Mouse (Mus musculus): ENCODE results near the gene Mto1. TPM values are rescaled to one million over a fixed set of nuclear protein-coding genes. Genes with fewer than 3 reads are reported as not detected.
"Not testable (repeated sequence)": the region's sequence is repeated elsewhere in the genome, so short reads cannot be mapped to it uniquely, and the experiment has no call there.

The Mto1 gene
- total and polyA plus RNA-seq, 2 experiments from 2014 or later, result 20.9 to 25.7 TPM

DNA sequence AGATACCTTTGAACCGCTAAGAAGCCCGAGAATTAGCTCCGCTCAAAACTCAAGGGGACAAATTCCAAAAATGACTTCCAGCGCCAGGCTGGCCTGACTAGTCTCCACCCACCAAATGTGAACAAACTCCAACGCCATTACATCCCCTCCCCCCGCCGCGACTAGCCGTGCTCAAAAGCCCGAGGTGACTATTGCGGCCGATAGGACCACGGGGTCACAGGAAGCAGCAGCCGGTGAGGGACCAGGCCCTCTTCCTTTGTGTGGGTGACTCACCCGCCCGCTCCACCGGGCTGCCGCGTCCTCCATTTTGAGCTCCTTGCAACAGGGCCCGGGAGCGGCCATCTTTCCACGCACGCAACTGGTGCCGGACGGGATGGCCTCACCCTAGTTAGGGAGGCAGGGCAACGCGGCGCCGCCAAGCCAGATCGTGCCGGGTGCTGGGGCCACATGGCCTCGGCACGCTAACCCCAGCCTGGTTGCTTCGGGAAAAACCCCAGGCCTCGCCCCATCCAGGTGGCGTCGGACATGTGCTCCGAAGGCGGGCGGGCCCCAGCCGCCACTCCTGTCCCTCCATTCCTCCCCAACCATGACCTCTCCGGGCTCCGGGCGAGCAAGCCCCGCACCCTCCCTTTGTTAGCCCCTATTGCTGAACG is 32.8 kb downstream of the Mto1 start:
- H3K27me3 ChIP-seq (ENCODE audit: insufficient read depth, low read length), result no peaks in the 10 kb centered on the region
- WGBS, result under 1% methylated on average over 46 of the region's 46 CpGs
- ATAC-seq (peak; percentile 34), DNase-seq (ENCODE audit: low spot score) (peak; percentile 85)
- peak overlapping the region; percentile 100 for H3K9ac ChIP-seq (replicated peaks; ENCODE audit: low read length)
- H3K4me1 ChIP-seq (ENCODE audit: insufficient read depth, low read length), result peaks cover 5% of the 10 kb centered on the region; the same call in 1 of the 2 replicates
- peak overlapping the region; percentile 98 for H3K4me3 ChIP-seq (ENCODE audit: low read length)
- no peak for TF ChIP-seq CTCF (IDR thresholded peaks at IDR 0.05; ENCODE audit: low read depth)
- H3K4me2 ChIP-seq (ENCODE audit: low read depth, low read length), result peak overlapping the region; percentile 59
- peak overlapping the region; percentile 98 for H3K27ac ChIP-seq
- peaks cover 24% of the 10 kb centered on the region for H3K36me3 ChIP-seq (ENCODE audit: insufficient read depth, low read length)
- H3K9me3 ChIP-seq (ENCODE audit: low read length), result no peaks in the 10 kb centered on the region

DNA sequence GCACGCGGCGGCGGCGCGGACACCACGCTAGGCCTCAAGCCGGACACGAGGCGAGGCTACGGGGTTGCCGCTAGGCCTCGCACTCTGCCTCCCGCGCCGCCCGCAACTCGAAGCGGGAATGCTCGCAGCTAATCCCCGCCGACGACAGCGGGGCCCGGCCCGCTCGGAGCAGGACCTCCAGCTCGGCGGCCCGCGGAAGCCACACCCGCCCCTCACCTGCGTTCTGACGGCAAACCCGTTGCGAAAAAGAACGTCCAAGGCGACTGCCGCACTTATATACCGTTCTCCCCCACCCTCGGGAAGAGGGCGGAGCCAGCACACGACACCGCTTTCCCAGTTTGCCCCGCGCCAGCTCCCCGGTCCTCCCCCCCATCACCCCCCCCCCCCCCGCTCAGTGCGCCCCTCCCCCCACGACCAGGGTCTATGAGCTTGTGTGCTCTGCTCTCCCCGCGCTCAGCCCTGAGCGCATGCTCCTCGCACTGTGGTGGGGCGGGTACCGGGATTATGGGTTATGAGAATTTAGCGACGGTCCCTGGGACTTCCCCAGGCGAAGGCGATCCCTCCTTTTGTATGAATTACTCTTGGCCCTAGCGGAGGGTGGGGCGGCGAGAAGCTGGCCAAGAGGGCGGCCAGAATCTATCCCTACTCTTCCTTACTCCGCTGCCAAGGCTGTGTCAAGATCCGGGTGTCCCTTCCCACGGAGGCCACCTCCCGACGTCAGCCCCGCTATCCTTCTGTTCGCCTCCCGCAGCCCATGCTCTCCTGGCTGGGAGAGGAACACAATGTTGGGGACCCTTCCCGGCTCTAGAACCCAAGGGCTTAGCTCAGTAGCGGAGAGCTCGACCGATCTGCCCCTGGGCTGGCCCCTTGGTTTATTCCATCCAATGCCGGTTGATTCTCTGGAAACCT is 33.7 kb downstream of the Mto1 start:
- H3K9ac ChIP-seq (replicated peaks; ENCODE audit: low read length), result peak overlapping the region; percentile 100
- ATAC-seq (peak; percentile 99), DNase-seq (ENCODE audit: low spot score) (peak; percentile 99)
- peak overlapping the region; percentile 61 for H3K4me2 ChIP-seq (ENCODE audit: low read depth, low read length)
- H3K27me3 ChIP-seq (ENCODE audit: insufficient read depth, low read length), result no peaks in the 10 kb centered on the region
- under 1% methylated on average over 69 of the region's 77 CpGs for WGBS
- peak overlapping the region; percentile 98 for H3K4me3 ChIP-seq (ENCODE audit: low read length)
- no peaks in the 10 kb centered on the region for H3K9me3 ChIP-seq (ENCODE audit: low read length)
- peak; percentile 19 for TF ChIP-seq CTCF (IDR thresholded peaks at IDR 0.05; ENCODE audit: low read depth)
- peak overlapping the region; percentile 99 for H3K27ac ChIP-seq
- peaks cover 19% of the 10 kb centered on the region for H3K36me3 ChIP-seq (ENCODE audit: insufficient read depth, low read length)
- peaks cover 5% of the 10 kb centered on the region; the same call in 1 of the 2 replicates for H3K4me1 ChIP-seq (ENCODE audit: insufficient read depth, low read length)

DNA sequence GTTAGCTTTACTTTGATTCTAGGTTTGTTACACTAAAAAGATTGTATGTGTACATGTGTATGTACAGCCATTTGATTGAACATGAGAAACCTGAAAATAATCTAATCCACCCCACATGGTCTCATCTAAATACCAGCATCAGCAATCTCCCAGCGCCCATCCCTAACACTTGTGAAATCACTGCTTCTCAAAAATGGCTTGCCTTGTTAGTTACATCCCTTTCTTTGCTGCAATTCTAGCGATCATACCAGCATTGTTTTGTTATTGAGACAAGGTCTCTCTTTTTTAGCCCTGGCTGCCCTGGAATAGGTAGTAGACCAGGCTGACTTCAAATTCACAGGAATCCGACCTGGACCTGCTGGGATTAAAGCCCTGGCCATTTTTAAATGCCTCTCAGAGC is 34.4 kb downstream of the Mto1 start:
- no peak for TF ChIP-seq CTCF (IDR thresholded peaks at IDR 0.05; ENCODE audit: low read depth)
- 10% methylated on average over 3 of the region's 3 CpGs for WGBS
- no peak for ATAC-seq

DNA sequence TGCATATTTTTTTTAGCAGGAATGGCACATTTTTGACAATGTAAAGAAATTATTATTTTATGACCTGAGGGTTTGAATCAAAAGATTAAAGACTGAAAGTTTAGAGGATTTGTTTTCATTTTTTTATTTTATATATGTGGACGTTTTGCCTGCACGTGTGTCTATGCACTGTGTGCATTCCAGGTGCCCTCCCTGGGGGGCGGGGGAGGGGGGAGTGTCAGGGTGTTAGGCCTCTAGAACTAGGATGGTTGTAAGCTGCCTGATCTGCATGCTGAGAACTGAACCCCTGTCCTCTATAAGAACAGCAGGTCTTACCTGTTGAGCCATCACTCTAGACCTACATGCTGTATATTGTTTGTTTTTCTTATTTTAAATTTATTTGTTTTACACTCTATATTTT is 36.7 kb downstream of the Mto1 start:
- no peak overlapping the region for H3K4me3 ChIP-seq (ENCODE audit: low read length)
- H3K4me1 ChIP-seq (ENCODE audit: insufficient read depth, low read length), result peaks cover 5% of the 10 kb centered on the region; the same call in 1 of the 2 replicates
- ATAC-seq (no peak), DNase-seq (ENCODE audit: low spot score) (no peak)
- no peaks in the 10 kb centered on the region for H3K27me3 ChIP-seq (ENCODE audit: insufficient read depth, low read length)
- no peak overlapping the region for H3K27ac ChIP-seq
- no peak for TF ChIP-seq CTCF (IDR thresholded peaks at IDR 0.05; ENCODE audit: low read depth)
- no peak overlapping the region for H3K4me2 ChIP-seq (ENCODE audit: low read depth, low read length)
- no peaks in the 10 kb centered on the region for H3K9me3 ChIP-seq (ENCODE audit: low read length)
- WGBS, result 82% methylated on average over 3 of the region's 3 CpGs
- no peaks in the 10 kb centered on the region for H3K36me3 ChIP-seq (ENCODE audit: insufficient read depth, low read length)
- H3K9ac ChIP-seq (replicated peaks; ENCODE audit: low read length), result no peak overlapping the region

More for the DNA sequence above, 34.4 kb downstream of the Mto1 start:
- H3K9ac ChIP-seq (replicated peaks; ENCODE audit: low read length), result peak overlapping the region; percentile 75
- H3K27ac ChIP-seq, result peak overlapping the region; percentile 99
- H3K4me1 ChIP-seq (ENCODE audit: insufficient read depth, low read length), result peaks cover 5% of the 10 kb centered on the region; the same call in 1 of the 2 replicates
- peaks cover 14% of the 10 kb centered on the region for H3K36me3 ChIP-seq (ENCODE audit: insufficient read depth, low read length)
- DNase-seq (ENCODE audit: low spot score), result no peak
- peak overlapping the region; percentile 61 for H3K4me2 ChIP-seq (ENCODE audit: low read depth, low read length)
- H3K9me3 ChIP-seq (ENCODE audit: low read length), result no peaks in the 10 kb centered on the region
- H3K27me3 ChIP-seq (ENCODE audit: insufficient read depth, low read length), result no peaks in the 10 kb centered on the region
- H3K4me3 ChIP-seq (ENCODE audit: low read length), result peak overlapping the region; percentile 98

DNA sequence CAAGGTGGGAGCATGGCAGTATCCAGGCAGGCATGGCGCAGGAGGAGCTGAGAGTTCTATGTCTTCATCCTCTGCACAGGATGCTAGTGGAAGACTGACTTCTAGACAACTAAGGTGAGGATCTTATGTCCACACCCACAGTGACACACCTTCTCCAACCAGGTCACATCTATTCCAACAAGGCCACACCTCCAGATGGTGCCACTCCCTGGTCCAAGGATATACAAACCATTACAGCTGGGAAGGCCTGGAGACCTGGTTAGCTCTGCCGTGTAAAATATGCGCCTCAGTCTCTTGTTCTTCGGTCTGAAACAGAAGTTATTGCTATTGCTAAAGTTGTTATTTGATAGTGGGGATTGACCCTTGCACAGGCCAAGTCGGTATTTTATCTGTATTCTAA is 40.0 kb downstream of the Mto1 start:
- H3K27ac ChIP-seq; H3K4me3 ChIP-seq (ENCODE audit: low read length); H3K27me3 ChIP-seq (ENCODE audit: insufficient read depth, low read length); H3K9me3 ChIP-seq (ENCODE audit: low read length); DNase-seq (ENCODE audit: low spot score); H3K4me1 ChIP-seq (ENCODE audit: insufficient read depth, low read length); ATAC-seq; H3K4me2 ChIP-seq (ENCODE audit: low read depth, low read length); H3K9ac ChIP-seq (replicated peaks; ENCODE audit: low read length); H3K36me3 ChIP-seq (ENCODE audit: insufficient read depth, low read length): not testable (repeated sequence)
- WGBS, result 94% methylated on average over 5 of the region's 5 CpGs

DNA sequence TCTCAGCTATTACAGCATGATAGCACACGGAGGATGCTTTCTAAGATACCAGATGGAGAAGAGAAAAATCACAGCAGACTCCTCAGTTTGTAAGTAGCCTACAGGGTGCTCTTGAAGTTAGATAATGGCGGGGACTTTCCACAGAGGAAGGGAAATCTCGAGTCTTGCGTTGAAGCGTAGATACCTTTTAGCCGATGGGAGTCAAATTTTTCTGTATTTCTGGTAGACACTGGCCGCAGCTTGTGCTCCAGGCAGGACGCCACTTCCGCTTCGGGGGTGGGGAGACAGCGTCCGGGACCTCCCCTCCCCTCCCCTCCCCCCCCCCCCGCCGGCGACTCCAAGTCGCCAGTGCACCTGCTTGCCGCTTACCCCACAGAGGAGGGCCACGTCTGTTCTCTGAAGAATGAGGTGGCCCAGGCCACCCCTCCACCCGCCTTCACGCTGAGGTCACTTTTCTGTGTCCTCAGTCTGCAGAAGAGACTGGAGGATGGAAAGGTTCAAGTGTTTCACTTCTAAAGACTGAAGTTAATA is 40.9 kb downstream of the Mto1 start, which contains the start of gene Eef1a1:
Gene Eef1a1 (minus strand): TSS at position 262 of the 531 bp plus-strand sequence.
- peak within 1 kb of the TSS; percentile 67 for H3K4me2 ChIP-seq (ENCODE audit: low read depth, low read length)
- peak within 1 kb of the TSS; percentile 53 for H3K9ac ChIP-seq (replicated peaks; ENCODE audit: low read length)
- no peaks in the 10 kb centered on the region for H3K36me3 ChIP-seq (ENCODE audit: insufficient read depth, low read length)
- DNase-seq (ENCODE audit: low spot score), result peak; percentile 58
- H3K9me3 ChIP-seq (ENCODE audit: low read length), result no peaks in the 10 kb centered on the region
- H3K4me3 ChIP-seq (ENCODE audit: low read length), result peak within 1 kb of the TSS; percentile 40
- H3K27ac ChIP-seq, result peak within 1 kb of the TSS; percentile 73
- no peaks in the 10 kb centered on the region for H3K4me1 ChIP-seq (ENCODE audit: insufficient read depth, low read length)
- 1% methylated on average over 18 of the region's 20 CpGs for WGBS
- peak; percentile 60 for ATAC-seq
- no peak for TF ChIP-seq CTCF (IDR thresholded peaks at IDR 0.05; ENCODE audit: low read depth)
- H3K27me3 ChIP-seq (ENCODE audit: insufficient read depth, low read length), result no peaks in the 10 kb centered on the region
